Mouse (Mus musculus): ENCODE measurements around the gene Ckm. TPM values are rescaled to one million over a fixed set of nuclear protein-coding genes. Genes with fewer than 3 reads are reported as not detected.

Ckm gene
- polyA plus RNA-seq (2014; fragmentation: Illumina TruSeq; extraction: RNeasy Lipid Tissue Mini Kit (QIAGEN cat#74804); ENCODE audit: low read depth, low replicate concordance): not detected

GRCm38 (mm10) chr7:19404476-19404875 is at the start of gene Ckm:
TSS of gene Ckm (plus strand) at chr7:19404776.

GRCm38 (mm10) chr7:19359299-19359891 is 45.2 kb upstream of the Ckm start, which contains the start of the genes Cd3eap and Ppp1r13l:
TSS of gene Cd3eap (minus strand) at chr7:19359483.
TSS of gene Ppp1r13l (plus strand) at chr7:19359749.

GRCm38 (mm10) chr7:19381377-19382165 is 23.0 kb upstream of the Ckm start, which contains the start of gene Ercc2:
TSS of gene Ercc2 (plus strand) at chr7:19382010.

GRCm38 (mm10) chr7:19403731-19404296 is 762 bp upstream of the Ckm start, which contains the start of gene Klc3:
TSS of gene Klc3 (minus strand) at chr7:19404104.

DNA sequence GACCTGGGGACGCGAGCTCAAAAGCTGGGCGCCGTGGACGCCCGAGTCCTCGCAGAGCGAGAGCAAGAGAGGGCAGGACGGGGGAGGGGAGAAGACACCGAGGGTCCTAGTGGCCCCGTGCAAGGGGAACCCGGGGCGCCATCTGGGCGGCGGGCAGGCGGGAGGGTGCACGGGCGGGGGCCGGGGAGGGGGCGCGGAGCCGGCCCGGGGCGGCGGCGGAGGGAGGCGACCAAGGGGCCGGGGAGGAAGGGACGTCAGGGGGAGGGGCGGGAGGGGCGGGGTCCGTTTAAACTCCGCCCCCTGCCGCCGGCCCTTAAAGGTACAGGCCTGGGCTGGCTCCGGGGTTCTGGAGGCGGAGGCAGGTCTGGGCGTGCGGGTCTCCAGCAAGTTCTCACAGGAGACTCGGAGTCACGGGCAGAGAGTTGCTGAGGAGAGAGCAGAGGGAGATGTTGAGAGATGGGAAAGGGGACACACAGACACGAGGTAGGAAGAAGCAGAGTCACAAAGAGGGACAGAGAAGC is 54.1 kb downstream of the Ckm start, which contains the start of gene Mark4:
TSS of gene Mark4 (minus strand) at position 231 of the 521 bp plus-strand sequence.

GRCm38 (mm10) chr7:19462884-19463381 is 58.4 kb downstream of the Ckm start, which contains the start of gene Exoc3l2:
TSS of gene Exoc3l2 (plus strand) at chr7:19463331.

Other genes starting within 250 kb of the Ckm start
- 3.4 TPM for gene Gipr, start 238.6 kb upstream of the Ckm start, polyA plus RNA-seq (2014; fragmentation: Illumina TruSeq; extraction: RNeasy Lipid Tissue Mini Kit (QIAGEN cat#74804); ENCODE audit: low read depth, low replicate concordance)
- 0.31 TPM for gene Eml2, start 228.4 kb upstream of the Ckm start, polyA plus RNA-seq (2014; fragmentation: Illumina TruSeq; extraction: RNeasy Lipid Tissue Mini Kit (QIAGEN cat#74804); ENCODE audit: low read depth, low replicate concordance)
- 2.3 TPM for gene Gpr4, start 192.2 kb upstream of the Ckm start, polyA plus RNA-seq (2014; fragmentation: Illumina TruSeq; extraction: RNeasy Lipid Tissue Mini Kit (QIAGEN cat#74804); ENCODE audit: low read depth, low replicate concordance)
- gene Opa3, start 176.4 kb upstream of the Ckm start, polyA plus RNA-seq (2014; fragmentation: Illumina TruSeq; extraction: RNeasy Lipid Tissue Mini Kit (QIAGEN cat#74804); ENCODE audit: low read depth, low replicate concordance): 3.4 TPM
- gene Vasp, start 133.0 kb upstream of the Ckm start, polyA plus RNA-seq (2014; fragmentation: Illumina TruSeq; extraction: RNeasy Lipid Tissue Mini Kit (QIAGEN cat#74804); ENCODE audit: low read depth, low replicate concordance): 50.9 TPM
- gene Ppm1n, start 124.7 kb upstream of the Ckm start, polyA plus RNA-seq (2014; fragmentation: Illumina TruSeq; extraction: RNeasy Lipid Tissue Mini Kit (QIAGEN cat#74804); ENCODE audit: low read depth, low replicate concordance): not detected
- gene Rtn2, start 122.2 kb upstream of the Ckm start, polyA plus RNA-seq (2014; fragmentation: Illumina TruSeq; extraction: RNeasy Lipid Tissue Mini Kit (QIAGEN cat#74804); ENCODE audit: low read depth, low replicate concordance): 0.62 TPM
- 0.28 TPM for gene Fosb, start 94.7 kb upstream of the Ckm start, polyA plus RNA-seq (2014; fragmentation: Illumina TruSeq; extraction: RNeasy Lipid Tissue Mini Kit (QIAGEN cat#74804); ENCODE audit: low read depth, low replicate concordance)
- gene Ercc1, start 60.0 kb upstream of the Ckm start, polyA plus RNA-seq (2014; fragmentation: Illumina TruSeq; extraction: RNeasy Lipid Tissue Mini Kit (QIAGEN cat#74804); ENCODE audit: low read depth, low replicate concordance): 0.92 TPM
- 0.87 TPM for gene Cd3eap, start 45.3 kb upstream of the Ckm start, polyA plus RNA-seq (2014; fragmentation: Illumina TruSeq; extraction: RNeasy Lipid Tissue Mini Kit (QIAGEN cat#74804); ENCODE audit: low read depth, low replicate concordance)
- gene Ppp1r13l, start 45.0 kb upstream of the Ckm start, polyA plus RNA-seq (2014; fragmentation: Illumina TruSeq; extraction: RNeasy Lipid Tissue Mini Kit (QIAGEN cat#74804); ENCODE audit: low read depth, low replicate concordance): 1.0 TPM
- gene Ercc2, start 22.8 kb upstream of the Ckm start, polyA plus RNA-seq (2014; fragmentation: Illumina TruSeq; extraction: RNeasy Lipid Tissue Mini Kit (QIAGEN cat#74804); ENCODE audit: low read depth, low replicate concordance): 0.67 TPM
- gene Klc3, start 672 bp upstream of the Ckm start, polyA plus RNA-seq (2014; fragmentation: Illumina TruSeq; extraction: RNeasy Lipid Tissue Mini Kit (QIAGEN cat#74804); ENCODE audit: low read depth, low replicate concordance): not detected
- gene Mark4, start 54.0 kb downstream of the Ckm start, polyA plus RNA-seq (2014; fragmentation: Illumina TruSeq; extraction: RNeasy Lipid Tissue Mini Kit (QIAGEN cat#74804); ENCODE audit: low read depth, low replicate concordance): 1.4 TPM
- gene Exoc3l2, start 58.6 kb downstream of the Ckm start, polyA plus RNA-seq (2014; fragmentation: Illumina TruSeq; extraction: RNeasy Lipid Tissue Mini Kit (QIAGEN cat#74804); ENCODE audit: low read depth, low replicate concordance): 2.0 TPM
- 2.0 TPM for gene Bloc1s3, start 103.6 kb downstream of the Ckm start, polyA plus RNA-seq (2014; fragmentation: Illumina TruSeq; extraction: RNeasy Lipid Tissue Mini Kit (QIAGEN cat#74804); ENCODE audit: low read depth, low replicate concordance)
- gene Trappc6a, start 103.6 kb downstream of the Ckm start, polyA plus RNA-seq (2014; fragmentation: Illumina TruSeq; extraction: RNeasy Lipid Tissue Mini Kit (QIAGEN cat#74804); ENCODE audit: low read depth, low replicate concordance): not detected
- gene Nkpd1, start 113.1 kb downstream of the Ckm start, polyA plus RNA-seq (2014; fragmentation: Illumina TruSeq; extraction: RNeasy Lipid Tissue Mini Kit (QIAGEN cat#74804); ENCODE audit: low read depth, low replicate concordance): not detected
- 0.43 TPM for gene Ppp1r37, start 158.3 kb downstream of the Ckm start, polyA plus RNA-seq (2014; fragmentation: Illumina TruSeq; extraction: RNeasy Lipid Tissue Mini Kit (QIAGEN cat#74804); ENCODE audit: low read depth, low replicate concordance)
- not detected for gene Zfp296, start 172.5 kb downstream of the Ckm start, polyA plus RNA-seq (2014; fragmentation: Illumina TruSeq; extraction: RNeasy Lipid Tissue Mini Kit (QIAGEN cat#74804); ENCODE audit: low read depth, low replicate concordance)
- 12.5 TPM for gene Gemin7, start 172.8 kb downstream of the Ckm start, polyA plus RNA-seq (2014; fragmentation: Illumina TruSeq; extraction: RNeasy Lipid Tissue Mini Kit (QIAGEN cat#74804); ENCODE audit: low read depth, low replicate concordance)
- gene Clasrp, start 199.7 kb downstream of the Ckm start, polyA plus RNA-seq (2014; fragmentation: Illumina TruSeq; extraction: RNeasy Lipid Tissue Mini Kit (QIAGEN cat#74804); ENCODE audit: low read depth, low replicate concordance): 3.3 TPM
- gene Relb, start 224.7 kb downstream of the Ckm start, polyA plus RNA-seq (2014; fragmentation: Illumina TruSeq; extraction: RNeasy Lipid Tissue Mini Kit (QIAGEN cat#74804); ENCODE audit: low read depth, low replicate concordance): 0.39 TPM

Measured in testis, adult 10 weeks (tissue).